Mouse (Mus musculus) olfactory bulb, adult 2 months (tissue): ENCODE data around the gene Padi3.

Experiments used
- CTCF ChIP-seq: fragments of 200-500 bp; IDR thresholded peaks from 2 replicates; pipeline ENCODE4 v1.5.1; 2012; ENCODE audit warnings: low read depth, mild to moderate bottlenecking, low read length, moderate library complexity; ENCODE audit not compliant: insufficient read depth
- POLR2A ChIP-seq: fragments of 200-500 bp; IDR thresholded peaks from 2 replicates; pipeline ENCODE4 v1.6.1; 2012; ENCODE audit warnings: mild to moderate bottlenecking, low read depth, low read length, moderate library complexity; ENCODE audit not compliant: insufficient read depth

DNA sequence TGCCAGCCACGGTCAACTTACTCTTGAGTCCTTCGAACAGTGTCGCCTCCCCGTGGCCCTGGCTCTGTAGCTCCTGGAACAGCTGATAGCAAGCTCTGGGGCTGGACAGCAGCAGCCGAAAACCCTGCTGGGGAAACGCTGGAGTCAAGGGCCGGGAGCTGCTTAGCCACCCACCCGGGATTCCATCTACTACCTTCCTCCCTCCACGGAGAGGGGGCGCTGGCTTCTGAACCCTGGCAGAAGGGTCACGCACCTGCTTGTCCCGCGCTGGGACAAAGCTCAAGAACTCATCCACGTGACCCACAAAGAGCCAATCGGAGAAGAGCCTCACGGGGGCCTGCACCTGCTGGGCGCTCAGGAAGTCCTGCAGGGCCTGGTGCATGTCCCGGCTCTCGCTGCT is 60.1 kb downstream of the Padi3 start:
- no peak for TF ChIP-seq CTCF
- no peak for TF ChIP-seq POLR2A
